In the genomic region with DNA sequence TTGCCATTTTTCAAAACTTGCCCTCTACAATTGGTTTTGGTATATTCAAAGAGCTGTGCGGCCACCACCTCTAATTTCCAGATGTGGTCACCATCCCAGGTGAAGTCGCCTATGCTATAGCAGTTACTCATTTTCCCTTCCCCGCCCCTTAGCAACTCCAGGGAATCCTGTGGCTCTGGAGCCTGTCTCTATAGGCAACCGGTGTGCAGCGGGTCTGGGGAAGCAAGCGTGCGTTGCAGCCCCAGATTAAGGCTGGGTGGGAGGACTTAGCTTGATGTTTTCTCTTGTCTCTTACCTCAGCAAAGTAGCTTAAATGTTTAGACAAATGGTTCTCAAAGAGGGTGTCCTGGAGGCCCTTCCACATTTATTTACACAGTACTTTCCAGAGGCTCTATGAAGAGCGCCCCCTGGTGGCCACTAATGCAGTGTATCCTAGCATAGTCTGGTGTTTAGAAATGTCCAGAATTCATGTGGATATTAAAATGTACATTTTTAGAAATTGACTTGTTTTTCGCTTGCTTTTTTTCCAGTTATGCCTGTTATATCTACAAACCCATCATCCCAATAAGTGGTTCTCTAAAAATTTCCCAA, we compare ENCODE assay signal across 10 mouse cellular contexts. TPM values are rescaled to one million over a fixed set of nuclear protein-coding genes. Genes with fewer than 3 reads are reported as not detected.
A peak's percentile ranks its signal among the peaks of the same experiment; 100 is the strongest.
DNase-seq lines count a peak whose midpoint lies in the region; ATAC-seq and TF ChIP-seq lines count a peak whose summit lies in the region.
"Had no signal": no experiment of that assay in that cellular context is flagged by ENCODE, and none has a peak within 500 bp of the region (broad histone marks: within the 10 kb centered on the region; RNA-seq: fewer than 3 reads in every experiment).

No protein-coding gene starts in this region.

- no peaks in the 10 kb centered on the region for H3K27me3 ChIP-seq in heart, adult 2 months (ENCODE audit: control insufficient read depth, insufficient read depth, low read length)
- no peaks in the 10 kb centered on the region for H3K27me3 ChIP-seq in lung, postnatal 0 days (replicated peaks; ENCODE audit: insufficient read depth, low read length)
- H3K27me3 ChIP-seq in splenic B cell, adult 2 months (ENCODE audit: control insufficient read depth, insufficient read depth, low read length, poor library complexity, severe bottlenecking), result no peaks in the 10 kb centered on the region; the same call in 1 of the 2 replicates
- H3K27me3 ChIP-seq: hindbrain, embryonic 15.5 days; neural tube, embryonic 13.5 days had no signal

- ATAC-seq in erythroid progenitor cell, adult 5-6 weeks (replicated peaks; ENCODE audit: low FRiP score, poor library complexity, severe bottlenecking), result peak; percentile 74
- ATAC-seq in lung, postnatal 0 days, result no peak

- H3K9ac ChIP-seq in heart, adult 2 months (ENCODE audit: low read depth, low read length), result no peak overlapping the region
- no peak overlapping the region for H3K9ac ChIP-seq in lung, postnatal 0 days (replicated peaks; ENCODE audit: low read depth)
- H3K9ac ChIP-seq: hindbrain, embryonic 15.5 days; neural tube, embryonic 13.5 days had no signal

- H3K9me3 ChIP-seq in lung, postnatal 0 days (ENCODE audit: low read length), result no peaks in the 10 kb centered on the region
- H3K9me3 ChIP-seq: hindbrain, embryonic 15.5 days had no signal

- no peak for TF ChIP-seq EP300 in heart, adult 2 months (IDR thresholded peaks at IDR 0.05; ENCODE audit: insufficient read depth, low read depth, low read length)
- no peak for TF ChIP-seq EP300 in lung, postnatal 0 days (IDR thresholded peaks at IDR 0.05)

- no peak overlapping the region for H3K27ac ChIP-seq in heart, adult 2 months
- no peak overlapping the region for H3K27ac ChIP-seq in lung, postnatal 0 days (ENCODE audit: low read length)
- H3K27ac ChIP-seq: hindbrain, embryonic 15.5 days; neural tube, embryonic 13.5 days had no signal

- TF ChIP-seq CTCF in heart, adult 2 months (IDR thresholded peaks at IDR 0.05), result peak; percentile 96
- TF ChIP-seq CTCF in lung, postnatal 0 days (IDR thresholded peaks at IDR 0.05), result peak; percentile 71

- no peak overlapping the region for H3K4me2 ChIP-seq in lung, postnatal 0 days (replicated peaks; ENCODE audit: low read depth, low read length)
- H3K4me2 ChIP-seq: hindbrain, embryonic 15.5 days; neural tube, embryonic 13.5 days had no signal

- TF ChIP-seq POLR2A in heart, adult 2 months (IDR thresholded peaks at IDR 0.05; ENCODE audit: insufficient read depth, low read depth, low read length), result no peak

- no peaks in the 10 kb centered on the region for H3K79me2 ChIP-seq in heart, adult 2 months (replicated peaks; ENCODE audit: control insufficient read depth, insufficient read depth, low read length)

- intact Hi-C loops in heart, adult 2 months (cut with DNase I), result no loop called here

- no peaks in the 10 kb centered on the region for H3K36me3 ChIP-seq in heart, adult 2 months (ENCODE audit: control insufficient read depth, insufficient read depth, low read length)
- peaks cover 8% of the 10 kb centered on the region; the same call in 1 of the 2 replicates for H3K36me3 ChIP-seq in lung, postnatal 0 days (ENCODE audit: insufficient read depth, low read length)
- peaks cover 2% of the 10 kb centered on the region; the same call in 1 of the 2 replicates for H3K36me3 ChIP-seq in splenic B cell, adult 2 months (ENCODE audit: control insufficient read depth, insufficient read depth, low read length, poor library complexity, severe bottlenecking)

- no peaks in the 10 kb centered on the region for H3K4me1 ChIP-seq in heart, adult 2 months (ENCODE audit: control insufficient read depth, insufficient read depth, low read length)
- H3K4me1 ChIP-seq in lung, postnatal 0 days (ENCODE audit: insufficient read depth, low read depth, low read length), result no peaks in the 10 kb centered on the region
- H3K4me1 ChIP-seq: hindbrain, embryonic 15.5 days; neural tube, embryonic 13.5 days had no signal

- 80% methylated on average over 9 of the region's 9 CpGs for WGBS in heart, adult 2 months
- 76% methylated on average over 9 of the region's 9 CpGs for WGBS in lung, postnatal 0 days

- H3K4me3 ChIP-seq in heart, adult 2 months, result no peak overlapping the region
- H3K4me3 ChIP-seq in lung, postnatal 0 days (ENCODE audit: low read depth, low read length), result no peak overlapping the region
- H3K4me3 ChIP-seq: hindbrain, embryonic 15.5 days; neural tube, embryonic 13.5 days had no signal

- peak in 1 of 2 experiments; percentile 56 for DNase-seq in heart, adult 2 months
- no peak for DNase-seq in heart, adult 9 months (ENCODE audit: low spot score in 2 of 2)
- DNase-seq in ovary, postnatal 36 days (ENCODE audit: low spot score), result peak; percentile 25
- DNase-seq in ovary, adult 18-20 months (ENCODE audit: low spot score), result no peak
- peak; percentile 64 for DNase-seq in brain, adult 2 months (ENCODE audit: low read depth, low spot score)
- DNase-seq in lung, postnatal 0 days (ENCODE audit: low spot score), result peak; percentile 48
- peak; percentile 62 for DNase-seq in splenic B cell, adult 2 months (ENCODE audit: low read depth, low spot score)

RNA-seq across cellular contexts. Expression of gene Leprot, which starts 16.7 kb away (rescaled TPM):
- 10 to 100 TPM; 24.2 to 30.2 TPM for total RNA-seq in heart, adult 2 months (2021)
- polyA plus RNA-seq in heart, adult 2 months (2012; rRNA removed), result 37.9 and 59.2 TPM in 2 replicates
- total RNA-seq in erythroid progenitor cell, adult 5-6 weeks (2015; ENCODE audit: low replicate concordance), result 39.0 and 44.3 TPM in 2 replicates
- 44.6 and 63.9 TPM in 2 replicates for total RNA-seq in erythroid progenitor cell, adult 5-6 weeks (2017; ENCODE audit: low replicate concordance)
- polyA plus RNA-seq in lung, postnatal 0 days (2015; fragmentation: Nextera tagmentation; extraction: Ambion mirVana), result 144 TPM in 2 replicates

RNA-seq across cellular contexts. Expression of gene Lepr, which starts 52.9 kb away (rescaled TPM):
- total RNA-seq in heart, adult 2 months (2021), result 1 to 10 TPM; 3.2 to 3.9 TPM
- 0.80 and 2.0 TPM in 2 replicates for polyA plus RNA-seq in heart, adult 2 months (2012; rRNA removed)
- total RNA-seq in erythroid progenitor cell, adult 5-6 weeks (2015; ENCODE audit: low replicate concordance), result 1.3 and 3.2 TPM in 2 replicates
- 2.8 and 4.1 TPM in 2 replicates for total RNA-seq in erythroid progenitor cell, adult 5-6 weeks (2017; ENCODE audit: low replicate concordance)
- 13.4 and 13.9 TPM in 2 replicates for polyA plus RNA-seq in lung, postnatal 0 days (2015; fragmentation: Nextera tagmentation; extraction: Ambion mirVana)

Comparison
In these comparisons a context has a peak if more than half of its experiments do, and no peak if none do; other contexts are left out.
1. DNase-seq: peak in ovary, postnatal 36 days (single experiment), brain, adult 2 months (single experiment), lung, postnatal 0 days (single experiment) and splenic B cell, adult 2 months (single experiment); none in heart, adult 9 months (0 of 2) and ovary, adult 18-20 months (single experiment).